Mouse (Mus musculus): ENCODE data around the gene Auts2.

Auts2 gene

GRCm38 (mm10) chr5:131459951-131460350 is 1083.2 kb downstream of the Auts2 start:
- in situ Hi-C loops (cut with MseI, MboI): no loop called here

DNA sequence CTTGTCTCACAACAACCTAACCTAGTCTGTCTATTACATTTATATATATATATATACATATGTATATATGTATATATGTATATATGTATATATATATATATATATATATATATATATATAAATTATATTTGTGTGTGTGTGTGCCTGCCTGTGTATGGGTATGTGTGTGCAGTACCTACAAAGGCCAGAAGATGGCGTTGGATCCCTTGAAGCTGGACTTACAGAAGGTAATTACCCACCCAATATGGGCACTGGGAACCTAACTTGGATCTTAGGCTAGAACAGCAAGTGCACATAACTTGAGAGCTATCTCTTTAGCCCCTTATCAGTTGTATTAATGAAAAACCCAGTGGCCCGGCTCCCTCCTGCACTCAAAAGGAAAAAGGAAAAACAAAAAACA is 1083.6 kb downstream of the Auts2 start:
- in situ Hi-C loops (cut with MseI, MboI): no loop called here

DNA sequence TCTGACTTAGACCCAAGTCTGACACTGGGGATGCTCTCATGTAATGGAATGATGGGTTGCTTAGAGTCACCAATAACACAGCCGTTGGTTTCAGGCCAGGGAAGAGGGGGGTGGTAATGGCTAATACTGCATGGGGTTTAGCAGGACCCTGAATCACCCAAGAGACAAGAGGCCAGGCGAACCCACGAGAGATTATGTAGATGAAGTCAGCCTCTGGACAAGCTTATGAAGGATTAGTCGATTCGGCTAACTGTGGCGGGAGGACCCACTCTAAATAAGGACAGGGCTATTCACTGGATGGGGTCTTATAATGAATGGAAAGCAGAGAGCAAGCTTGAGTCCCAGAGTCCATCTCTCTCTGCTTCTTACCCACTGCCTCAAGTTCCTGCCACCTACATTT is 1084.4 kb downstream of the Auts2 start:
- in situ Hi-C loops (cut with MseI, MboI): no loop called here

GRCm38 (mm10) chr5:131457999-131458398 is 1085.1 kb downstream of the Auts2 start:
- in situ Hi-C loops (cut with MseI, MboI): no loop called here

GRCm38 (mm10) chr5:131449181-131449868 is 1093.8 kb downstream of the Auts2 start:
- in situ Hi-C loops (cut with MseI, MboI): no loop called here

DNA sequence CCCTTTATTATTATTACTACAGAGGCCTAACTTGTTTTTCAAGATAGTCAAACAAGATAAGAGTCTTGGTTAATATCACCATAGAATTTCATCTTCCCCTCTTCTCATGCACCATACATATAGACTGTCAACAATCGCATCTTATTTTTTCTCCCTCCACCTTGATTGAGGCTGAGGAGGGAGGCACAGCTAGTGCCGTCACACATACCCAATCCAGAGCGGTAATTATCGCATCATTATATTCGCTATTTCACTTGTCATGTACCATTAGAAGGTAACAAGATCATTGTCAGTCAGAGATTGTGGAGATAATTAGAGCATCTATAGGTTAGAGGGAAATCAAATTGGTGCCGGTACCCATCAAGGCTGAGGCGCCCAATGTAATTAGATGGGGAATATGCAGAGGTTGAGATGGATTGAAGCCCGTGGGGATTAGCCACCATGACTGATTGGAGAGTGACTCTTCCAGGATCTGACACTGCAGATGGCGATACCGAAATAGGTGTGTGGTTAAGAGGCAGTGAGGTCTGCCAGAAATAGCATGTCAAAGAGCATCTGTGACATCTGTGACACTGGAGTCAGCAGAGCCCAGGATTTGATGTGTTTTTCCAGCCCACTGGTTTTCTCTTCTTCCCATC is 1107.8 kb downstream of the Auts2 start:
- in situ Hi-C loops (cut with MseI, MboI): no loop called here

DNA sequence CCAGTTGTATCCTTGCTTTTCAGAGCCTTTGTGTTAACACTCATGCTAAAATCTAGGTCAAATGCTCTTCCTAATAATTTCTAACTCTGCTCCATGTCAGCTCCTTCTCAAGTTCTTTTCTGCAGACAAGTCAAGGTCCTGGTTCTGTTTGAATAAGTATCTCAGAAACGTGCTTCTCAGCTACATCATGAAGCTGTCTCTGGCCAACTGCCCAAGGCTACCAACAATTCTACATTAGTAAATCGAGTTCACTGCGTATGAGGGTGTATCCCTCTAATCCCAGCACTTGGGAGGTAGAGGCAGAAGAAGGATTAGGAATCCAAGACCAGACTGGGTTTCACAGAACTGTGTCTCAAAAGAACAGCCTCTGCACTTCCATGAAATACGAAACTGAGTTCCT is 1109.9 kb downstream of the Auts2 start:
- in situ Hi-C loops (cut with MseI, MboI): no loop called here

DNA sequence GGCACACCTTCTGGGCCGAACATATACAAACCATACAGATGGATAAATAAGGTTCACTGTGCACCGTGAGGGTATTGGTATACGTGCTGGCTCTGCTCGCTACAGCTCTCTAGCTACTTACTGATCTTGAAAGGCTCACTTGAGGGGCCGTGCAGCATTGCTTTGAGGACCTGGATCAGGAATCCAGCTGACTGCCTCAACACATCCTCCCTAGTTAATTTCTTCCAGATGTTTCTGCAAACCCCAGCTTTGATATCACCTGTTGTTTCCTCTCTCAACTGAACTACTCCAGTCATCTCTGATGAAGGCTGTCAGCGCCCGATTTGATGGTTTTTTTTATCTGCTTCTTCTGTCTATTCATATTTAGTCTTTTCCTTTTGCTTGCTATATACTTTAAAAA is 1111.2 kb downstream of the Auts2 start:
- in situ Hi-C loops (cut with MseI, MboI): no loop called here

GRCm38 (mm10) chr5:131430109-131430508 is 1113.0 kb downstream of the Auts2 start:
- in situ Hi-C loops (cut with MseI, MboI): no loop called here

GRCm38 (mm10) chr5:131429563-131429962 is 1113.6 kb downstream of the Auts2 start:
- in situ Hi-C loops (cut with MseI, MboI): loop anchor here (5.0 to 10.0 kb wide), 4 partner anchors 275 to 565 kb away; no protein-coding TSS in a partner anchor

DNA sequence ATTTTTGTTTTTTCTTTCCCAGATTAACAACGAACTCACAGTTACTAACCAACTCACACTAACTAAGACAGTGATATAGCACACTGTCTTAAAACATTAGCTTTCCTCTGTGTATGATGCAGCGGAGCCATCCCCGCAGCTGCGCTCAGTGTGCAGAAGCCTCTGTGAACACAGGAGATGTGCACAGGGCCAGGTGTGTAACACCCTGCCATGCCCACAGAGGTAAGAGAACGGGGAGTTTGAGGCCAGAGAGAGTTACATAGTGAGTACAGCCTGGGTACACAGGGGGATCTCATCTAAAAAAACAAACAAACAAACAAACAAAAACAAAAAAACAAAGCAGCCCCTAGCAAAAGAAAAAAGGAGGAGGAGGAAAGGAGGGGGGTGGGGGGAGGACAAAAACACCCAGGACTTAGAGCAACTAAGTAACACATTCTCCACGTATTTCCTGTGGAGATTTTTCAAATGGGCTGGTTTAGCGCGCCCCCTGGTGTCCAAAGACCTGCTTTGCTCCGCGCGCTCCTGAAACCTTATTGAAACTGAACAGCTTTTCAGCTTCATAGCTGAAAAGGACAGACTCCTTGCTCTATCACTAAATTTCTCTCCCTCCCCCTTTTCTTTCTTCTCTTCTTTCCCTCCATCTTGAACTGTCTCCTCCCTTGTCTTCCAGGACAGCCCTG is 1115.3 kb downstream of the Auts2 start:
- in situ Hi-C loops (cut with MseI, MboI): loop anchor here (5.0 to 10.0 kb wide), 4 partner anchors 273 to 563 kb away; no protein-coding TSS in a partner anchor

DNA sequence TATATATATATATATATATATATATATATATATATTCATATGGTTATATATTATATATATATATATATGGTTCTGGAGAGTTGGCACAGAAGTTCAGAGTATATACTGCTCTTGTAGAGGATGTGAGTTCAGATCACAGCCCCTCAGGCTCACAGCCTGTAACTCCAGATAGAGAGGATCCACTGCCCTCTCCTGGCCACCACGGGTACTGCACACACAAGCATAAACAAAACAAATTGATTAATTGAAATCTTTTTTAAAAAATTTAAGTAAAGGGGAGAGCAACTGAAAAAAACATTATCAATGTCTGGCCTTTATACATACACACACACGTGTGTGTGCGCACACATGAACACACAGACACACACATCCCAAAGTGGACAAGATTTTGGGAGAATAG is 1120.4 kb downstream of the Auts2 start:
- in situ Hi-C loops (cut with MseI, MboI): loop anchor here (10.0 to 25.0 kb wide), 3 partner anchors 260 to 558 kb away; no protein-coding TSS in a partner anchor

DNA sequence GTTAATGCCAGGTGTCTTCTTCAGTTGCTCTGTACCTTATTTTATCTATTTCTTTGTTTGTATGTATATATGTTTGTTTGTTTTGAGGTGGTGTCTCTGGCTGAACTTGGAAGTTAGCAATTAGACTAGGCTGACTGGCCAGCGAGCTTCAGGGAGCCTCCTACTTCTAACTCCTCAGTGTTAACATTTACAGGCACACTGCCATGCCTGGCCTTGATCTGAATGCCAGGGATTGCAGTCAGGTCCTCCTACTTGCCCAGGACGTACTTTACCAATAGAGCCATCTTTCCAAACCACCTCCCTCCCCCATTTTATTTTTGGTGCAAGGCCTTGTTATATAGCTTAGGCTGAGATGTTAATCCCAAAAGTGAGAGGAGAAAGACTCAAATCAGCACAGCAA is 1122.7 kb downstream of the Auts2 start:
- in situ Hi-C loops (cut with MseI, MboI): loop anchor here (10.0 to 25.0 kb wide), 3 partner anchors 258 to 556 kb away; no protein-coding TSS in a partner anchor

GRCm38 (mm10) chr5:131415902-131416545 is 1127.1 kb downstream of the Auts2 start:
- in situ Hi-C loops (cut with MseI, MboI): loop anchor here in 1 of 2 experiments (25.0 kb wide), 1 partner anchor 254 kb away; no protein-coding TSS in a partner anchor

DNA sequence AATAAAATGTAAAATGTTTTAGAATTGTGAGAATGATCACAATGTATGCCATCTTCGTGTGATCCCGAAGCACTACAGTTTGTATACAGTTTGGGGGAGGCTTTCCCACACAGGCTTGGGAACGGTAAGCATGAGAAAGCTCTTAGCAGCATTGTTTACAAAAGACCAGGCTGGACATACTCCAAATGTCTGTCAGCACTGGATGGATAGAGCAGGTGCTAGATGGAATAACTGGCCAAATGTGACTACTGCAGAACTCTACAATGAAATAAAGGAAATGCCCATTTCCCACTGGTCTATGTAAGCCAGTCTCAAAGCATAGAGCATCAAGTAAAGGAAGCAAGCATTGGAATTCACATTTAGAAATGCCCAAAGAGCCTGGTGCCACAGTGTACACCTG is 1144.9 kb downstream of the Auts2 start:
- in situ Hi-C loops (cut with MseI, MboI): no loop called here

GRCm38 (mm10) chr5:131395756-131396155 is 1147.4 kb downstream of the Auts2 start:
- in situ Hi-C loops (cut with MseI, MboI): no loop called here
